Mouse (Mus musculus) ES-Bruce4 (cell line): ENCODE measurements at regions not wholly inside any gene's neighbourhood (a gene's known extent, or its start where the extent isn't known, plus 50 kb on each side); places are given as distances from the start of the nearest gene placed in this dataset.

Experiments
- CTCF ChIP-seq: IDR thresholded peaks from one replicate; pipeline ENCODE4 v1.8.1; 2011; ENCODE audit warnings: low read depth, low read length
- EP300 ChIP-seq: IDR thresholded peaks from 2 replicates; pipeline ENCODE4 v1.6.1; 2011; ENCODE audit warnings: low read depth, low read length; ENCODE audit not compliant: insufficient read depth
- POLR2A ChIP-seq: IDR thresholded peaks from one replicate; pipeline ENCODE4 v1.8.1; 2011; ENCODE audit warnings: low read length; ENCODE audit not compliant: insufficient read depth

DNA sequence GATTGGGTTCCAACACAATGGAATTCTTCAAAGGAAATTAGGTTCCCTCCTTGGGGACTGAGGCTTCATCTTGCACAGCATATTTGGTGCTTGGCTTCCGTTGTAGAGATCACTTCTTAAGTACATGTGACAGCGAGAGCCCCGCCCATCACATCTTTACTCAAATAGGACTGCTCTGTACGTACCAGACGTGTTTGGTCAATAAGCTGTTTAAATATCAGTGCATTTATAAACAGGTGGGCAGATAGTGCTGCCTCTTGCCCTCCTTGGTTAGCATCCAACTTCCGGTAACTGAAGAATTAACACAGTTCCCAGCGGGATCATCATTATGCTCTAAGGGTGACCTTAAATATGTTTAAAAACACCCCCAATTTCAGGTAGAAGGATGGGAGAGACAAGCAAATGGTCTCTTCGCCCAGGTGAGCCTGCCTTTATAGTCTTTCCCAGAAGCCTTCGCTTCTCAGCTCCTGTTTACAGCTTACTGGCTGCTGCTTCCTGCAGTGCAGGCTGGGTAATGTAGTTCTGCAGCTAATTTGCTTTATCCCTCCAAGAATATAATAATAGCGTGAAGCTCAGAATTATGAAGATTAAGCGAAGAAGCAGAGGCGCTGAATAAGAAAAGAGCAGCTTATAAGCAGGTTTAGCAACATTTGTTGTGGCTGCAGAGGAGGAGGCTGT, 242.1 kb downstream of the Foxo1 start:
- TF ChIP-seq EP300 (no peak), CTCF (no peak), POLR2A (no peak)
